Mouse (Mus musculus) olfactory bulb, adult 2 months (tissue): ENCODE measurements around the gene Recql.

ENCODE experiments used
- CTCF ChIP-seq: fragments of 200-500 bp; IDR thresholded peaks from 2 replicates; pipeline ENCODE4 v1.5.1; 2012; ENCODE audit warnings: low read depth, mild to moderate bottlenecking, low read length, moderate library complexity; ENCODE audit not compliant: insufficient read depth
- POLR2A ChIP-seq: fragments of 200-500 bp; IDR thresholded peaks from 2 replicates; pipeline ENCODE4 v1.6.1; 2012; ENCODE audit warnings: mild to moderate bottlenecking, low read depth, low read length, moderate library complexity; ENCODE audit not compliant: insufficient read depth

DNA sequence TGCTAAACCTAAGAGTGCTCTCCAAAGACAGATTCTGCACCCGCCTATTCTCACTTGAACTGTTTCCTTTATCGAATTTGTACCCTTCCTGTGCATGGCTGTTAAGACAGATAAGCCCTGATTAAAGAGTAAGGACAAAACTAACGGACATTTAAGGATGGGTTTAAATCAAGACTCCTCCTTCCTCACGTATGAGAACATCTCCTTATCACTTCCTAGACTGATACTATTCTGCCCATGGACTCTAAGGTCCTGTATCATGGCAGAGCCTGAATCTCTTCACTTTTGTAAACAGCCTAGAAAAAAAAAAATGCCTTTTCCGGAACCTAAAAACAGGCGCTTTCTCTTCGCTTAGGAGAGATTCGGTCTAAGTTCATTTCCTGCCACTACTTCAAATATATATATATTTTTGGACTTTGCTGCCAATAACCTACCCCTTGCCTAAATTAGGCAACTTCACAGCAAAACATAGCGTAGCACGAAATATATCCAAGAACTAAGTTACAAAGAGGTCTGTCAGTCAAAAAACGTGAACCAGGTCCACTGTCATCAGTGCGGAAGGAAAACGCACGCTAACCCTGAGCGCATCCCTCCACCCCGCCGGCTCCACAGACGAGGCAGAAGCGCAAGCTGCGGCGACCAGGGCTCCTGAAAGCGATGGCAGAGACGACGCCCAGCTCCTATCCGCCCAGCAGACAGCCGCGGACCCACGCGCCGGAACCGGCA is 439 bp downstream of the Recql start:
- no peak for TF ChIP-seq CTCF
- TF ChIP-seq POLR2A = no peak
